Mouse (Mus musculus) hindbrain, embryonic 14.5 days (tissue): ENCODE results near the gene Crispld2. TPM values are rescaled to one million over a fixed set of nuclear protein-coding genes. Genes with fewer than 3 reads are reported as not detected.

ENCODE experiments used
- ATAC-seq: fragments of 200-750 bp; cut with Nextera tagmentation; 2 replicates; pipeline ENCODE4 v1.8.0; 2017; ENCODE audit warnings: moderate number of reproducible peaks, mild to moderate bottlenecking, moderate TSS enrichment, moderate library complexity; ENCODE audit not compliant: low FRiP score
- DNase-seq: peaks from one replicate; pipeline ENCODE4 v3.0.0-alpha.2; 2015; ENCODE audit warnings: low spot score
- H3K27ac ChIP-seq: fragments of 300-500 bp; sonication (generic); 2 replicates; pipeline ENCODE4 v1.5.1; 2014; ENCODE audit warnings: mild to moderate bottlenecking, moderate library complexity
- H3K27me3 ChIP-seq: fragments of 300-500 bp; sonication (generic); 2 replicates; pipeline ENCODE4 v1.6.1; 2014; ENCODE audit warnings: mild to moderate bottlenecking, low read length, mixed read lengths; ENCODE audit not compliant: control insufficient read depth, insufficient read depth
- H3K36me3 ChIP-seq: fragments of 300-500 bp; sonication (generic); replicated peaks from 2 replicates; pipeline ENCODE4 v1.6.1; 2014; ENCODE audit not compliant: control insufficient read depth, insufficient read depth
- H3K4me1 ChIP-seq: fragments of 300-500 bp; sonication (generic); replicated peaks from 2 replicates; pipeline ENCODE4 v1.6.1; 2014; ENCODE audit warnings: antibody characterized with exemption, low read length, mixed read lengths; ENCODE audit not compliant: control insufficient read depth, insufficient read depth
- H3K4me2 ChIP-seq: fragments of 300-500 bp; sonication (generic); replicated peaks from 2 replicates; pipeline ENCODE4 v1.6.1; 2014; ENCODE audit warnings: mild to moderate bottlenecking, moderate library complexity
- H3K4me3 ChIP-seq: fragments of 300-500 bp; sonication (generic); replicated peaks from 2 replicates; pipeline ENCODE4 v1.5.1; 2014; ENCODE audit warnings: mild to moderate bottlenecking, low read length
- H3K9ac ChIP-seq: fragments of 300-500 bp; sonication (generic); 2 replicates; pipeline ENCODE4 v1.6.1; 2014
- H3K9me3 ChIP-seq: fragments of 300-500 bp; sonication (generic); 2 replicates; pipeline ENCODE4 v1.6.1; 2016; ENCODE audit warnings: low read length; ENCODE audit not compliant: control insufficient read depth
- WGBS: fragments of 180-500 bp; shearing (Covaris S2); extraction: QIAGEN DNeasy Blood & Tissue Kit; methylation state at CpG from one replicate; pipeline ENCODE4 v1.1.7; 2014; 5-methylcytosine and 5-hydroxymethylcytosine counted together
- polyA plus RNA-seq: library from polyadenylated mRNA; unstranded; fragments of >200 nt; fragmentation: Nextera tagmentation; extraction: Ambion mirVana; gene quantifications from 2 replicates; pipeline ENCODE4 v1.2.1, GENCODE M21; 2014

Crispld2 gene
- polyA plus RNA-seq, 1 experiment from 2014 or later = 2.0 TPM

GRCm38 (mm10) chr8:120034471-120034870 lies 42.2 kb downstream of the Crispld2 start:
- Histone ChIP-seq H3K4me3 (no peak overlapping the region), H3K27ac (no peak overlapping the region), H3K4me2 (no peak overlapping the region), H3K27me3 (no peaks in the 10 kb centered on the region), H3K9me3 (no peaks in the 10 kb centered on the region), H3K4me1 (no peaks in the 10 kb centered on the region), H3K9ac (no peak overlapping the region), H3K36me3 (no peaks in the 10 kb centered on the region)
- ATAC-seq = no peak
- WGBS = 32% methylated on average over 6 of the region's 6 CpGs
- DNase-seq = no peak

- H3K4me3 ChIP-seq = no peak overlapping the region
- H3K9ac ChIP-seq = no peak overlapping the region
- H3K4me1 ChIP-seq = no peaks in the 10 kb centered on the region
- no peak for DNase-seq
- no peaks in the 10 kb centered on the region for H3K27me3 ChIP-seq
- no peaks in the 10 kb centered on the region for H3K36me3 ChIP-seq
- no peak overlapping the region for H3K4me2 ChIP-seq
- H3K9me3 ChIP-seq = no peaks in the 10 kb centered on the region
- ATAC-seq = no peak
- H3K27ac ChIP-seq = no peak overlapping the region
- WGBS = 36% methylated on average over 9 of the region's 9 CpGs
Measured at GRCm38 (mm10) chr8:120036111-120036510, 43.9 kb downstream of the Crispld2 start.

- Histone ChIP-seq H3K27me3 (no peaks in the 10 kb centered on the region), H3K4me3 (no peak overlapping the region), H3K4me1 (no peaks in the 10 kb centered on the region), H3K4me2 (no peak overlapping the region), H3K27ac (no peak overlapping the region), H3K36me3 (no peaks in the 10 kb centered on the region), H3K9ac (no peak overlapping the region), H3K9me3 (no peaks in the 10 kb centered on the region)
- no peak for DNase-seq
- WGBS = 74% methylated on average over 4 of the region's 4 CpGs
- no peak for ATAC-seq
Measured at GRCm38 (mm10) chr8:120036578-120036977, 44.3 kb downstream of the Crispld2 start.

- no peaks in the 10 kb centered on the region for H3K4me1 ChIP-seq
- WGBS = 79% methylated on average over 15 of the region's 15 CpGs
- no peak for ATAC-seq
- H3K9ac ChIP-seq = no peak overlapping the region
- H3K27me3 ChIP-seq = no peaks in the 10 kb centered on the region
- no peaks in the 10 kb centered on the region for H3K36me3 ChIP-seq
- H3K27ac ChIP-seq = no peak overlapping the region
- no peak overlapping the region for H3K4me3 ChIP-seq
- no peak overlapping the region for H3K4me2 ChIP-seq
- no peak for DNase-seq
- no peaks in the 10 kb centered on the region for H3K9me3 ChIP-seq
Measured at GRCm38 (mm10) chr8:120037199-120037598, 45.0 kb downstream of the Crispld2 start.

DNA sequence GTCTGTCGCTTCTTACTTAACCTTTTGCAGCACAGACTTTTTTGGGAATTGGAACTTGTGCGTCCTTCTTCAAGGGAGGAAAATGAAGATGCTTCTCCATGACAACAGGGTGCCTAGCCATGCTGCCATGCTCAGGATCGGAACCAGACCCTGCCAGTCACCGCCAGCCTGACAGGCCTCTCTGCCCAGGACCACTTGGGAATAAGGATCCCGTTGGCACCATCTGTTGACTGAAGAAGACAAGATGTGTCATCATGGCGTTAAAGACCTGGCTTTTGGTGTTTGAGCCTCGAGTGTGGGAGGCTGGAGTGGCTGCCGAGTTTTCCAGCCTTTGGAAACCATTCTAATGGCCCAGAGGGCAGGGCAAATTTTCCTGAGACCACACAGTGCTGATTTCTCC lies 45.4 kb downstream of the Crispld2 start:
- Histone ChIP-seq H3K36me3 (no peaks in the 10 kb centered on the region), H3K4me2 (no peak overlapping the region), H3K9ac (no peak overlapping the region), H3K4me3 (no peak overlapping the region), H3K4me1 (no peaks in the 10 kb centered on the region), H3K27ac (no peak overlapping the region), H3K27me3 (no peaks in the 10 kb centered on the region), H3K9me3 (no peaks in the 10 kb centered on the region)
- ATAC-seq = no peak
- 79% methylated on average over 8 of the region's 8 CpGs for WGBS
- no peak for DNase-seq

DNA sequence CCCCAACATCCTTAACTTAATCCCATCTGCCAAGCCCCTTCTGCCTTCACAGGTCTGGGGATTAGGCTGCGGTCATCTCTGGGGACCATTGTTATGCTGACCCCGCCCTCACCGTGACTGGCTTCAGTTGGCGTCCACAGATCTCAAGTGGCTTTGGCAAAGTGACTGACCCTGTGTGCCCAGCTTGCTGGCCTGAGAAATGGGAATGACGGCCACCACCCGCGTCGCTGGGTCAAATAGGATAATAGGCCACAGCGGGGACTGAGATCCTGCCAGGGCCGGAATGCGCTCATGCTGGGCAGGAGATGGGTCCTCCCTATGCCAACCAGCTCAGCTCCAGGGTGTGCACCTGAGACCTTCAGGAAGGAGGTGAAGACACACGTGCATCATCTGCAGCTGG lies 46.5 kb downstream of the Crispld2 start:
- Histone ChIP-seq H3K4me3 (no peak overlapping the region), H3K9ac (no peak overlapping the region), H3K36me3 (no peaks in the 10 kb centered on the region), H3K4me2 (no peak overlapping the region), H3K27ac (no peak overlapping the region), H3K27me3 (no peaks in the 10 kb centered on the region), H3K4me1 (no peaks in the 10 kb centered on the region), H3K9me3 (no peaks in the 10 kb centered on the region)
- 91% methylated on average over 12 of the region's 12 CpGs for WGBS
- no peak for DNase-seq
- ATAC-seq = no peak

GRCm38 (mm10) chr8:120039313-120039919 lies 47.2 kb downstream of the Crispld2 start:
- Histone ChIP-seq H3K4me2 (no peak overlapping the region), H3K9me3 (no peaks in the 10 kb centered on the region), H3K36me3 (no peaks in the 10 kb centered on the region), H3K27ac (no peak overlapping the region), H3K27me3 (no peaks in the 10 kb centered on the region), H3K9ac (no peak overlapping the region), H3K4me3 (no peak overlapping the region), H3K4me1 (no peaks in the 10 kb centered on the region)
- 86% methylated on average over 11 of the region's 11 CpGs for WGBS
- ATAC-seq = no peak
- no peak for DNase-seq

GRCm38 (mm10) chr8:120040861-120041260 lies 48.6 kb downstream of the Crispld2 start:
- DNase-seq (no peak), ATAC-seq (no peak)
- no peaks in the 10 kb centered on the region for H3K4me1 ChIP-seq
- H3K27ac ChIP-seq = no peak overlapping the region
- 82% methylated on average over 1 of the region's 1 CpGs for WGBS
- no peaks in the 10 kb centered on the region for H3K27me3 ChIP-seq
- H3K4me2 ChIP-seq = no peak overlapping the region
- no peaks in the 10 kb centered on the region for H3K9me3 ChIP-seq
- H3K9ac ChIP-seq = no peak overlapping the region
- H3K4me3 ChIP-seq = no peak overlapping the region
- no peaks in the 10 kb centered on the region for H3K36me3 ChIP-seq

DNA sequence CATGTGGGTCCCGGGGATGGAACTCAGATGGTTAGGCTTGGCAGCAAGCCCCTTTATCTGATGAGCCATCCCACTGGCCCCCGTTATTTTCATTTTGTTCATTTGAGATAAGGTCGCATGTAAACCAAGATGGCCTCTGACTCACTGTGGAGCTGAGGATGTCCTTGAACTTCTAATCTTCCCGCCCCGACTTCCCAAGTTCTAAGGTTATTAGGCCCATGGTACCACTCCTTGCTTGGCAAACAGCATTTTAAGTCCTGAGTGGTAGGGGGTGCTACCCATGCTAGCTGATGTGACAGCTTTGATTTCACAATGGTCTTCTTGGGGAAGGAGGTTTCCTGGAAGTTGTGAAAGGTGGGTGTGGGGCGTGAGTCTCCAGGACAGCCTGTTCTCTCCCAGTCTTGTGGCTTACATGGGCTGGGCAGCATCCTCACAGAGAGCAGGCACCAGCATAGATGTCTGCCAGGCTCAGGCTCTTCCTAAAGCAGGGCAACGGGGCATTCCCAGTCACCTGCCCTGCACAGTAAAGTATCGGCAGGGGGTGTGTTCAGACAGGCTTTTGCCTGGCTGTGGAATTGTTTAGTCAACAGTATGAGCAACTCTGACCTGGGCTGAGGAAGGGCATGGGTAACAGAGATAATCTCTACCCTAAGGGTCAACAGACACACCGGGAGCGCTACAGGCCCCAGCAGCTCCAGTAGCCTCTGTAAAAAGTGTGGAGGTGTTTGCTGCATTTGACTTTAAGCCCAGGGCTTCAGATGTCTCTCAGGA lies 50.5 kb downstream of the Crispld2 start:
- no peak for DNase-seq
- 85% methylated on average over 10 of the region's 10 CpGs for WGBS
- Histone ChIP-seq H3K27ac (no peak overlapping the region), H3K9ac (no peak overlapping the region), H3K4me2 (no peak overlapping the region), H3K4me1 (no peaks in the 10 kb centered on the region; the same call in 1 of the 2 replicates), H3K27me3 (no peaks in the 10 kb centered on the region), H3K4me3 (no peak overlapping the region), H3K36me3 (no peaks in the 10 kb centered on the region), H3K9me3 (no peaks in the 10 kb centered on the region)
- ATAC-seq = no peak
